Mouse (Mus musculus): ENCODE measurements at regions not wholly inside any gene's neighbourhood (a gene's known extent, or its start where the extent isn't known, plus 50 kb on each side); places are given as distances from the start of the nearest gene placed in this dataset.

- Histone ChIP-seq H3K4me3 (replicated peaks in 1 of 3; ENCODE audit: low read depth in 2 of 3, low read length in 2 of 3, poor library complexity in 1 of 3) (no peak overlapping the region), H3K4me1 (ENCODE audit: control insufficient read depth in 1 of 2, insufficient read depth in 2 of 2) (peaks cover 4 to 7% of the 10 kb centered on the region in 2 experiments; a peak in 3 of 4 replicates), H3K27ac (ENCODE audit: insufficient read depth, low read depth) (no peak overlapping the region), H3K9ac (ENCODE audit: insufficient read depth, low read depth) (no peak overlapping the region), H3K4me2 (ENCODE audit: insufficient read depth, low read depth, poor library complexity, severe bottlenecking) (no peak overlapping the region), H3K9me3 (replicated peaks; ENCODE audit: low read length) (no peaks in the 10 kb centered on the region), H3K79me2 (replicated peaks; ENCODE audit: control insufficient read depth, extremely low read depth, insufficient read depth, poor library complexity, severe bottlenecking) (no peaks in the 10 kb centered on the region), H3K36me3 (replicated peaks in 1 of 2; ENCODE audit: control insufficient read depth in 1 of 2, insufficient read depth in 1 of 2, low read length in 1 of 2) (no peaks in the 10 kb centered on the region), H3K27me3 (replicated peaks) (no peaks in the 10 kb centered on the region)
- TF ChIP-seq KAT2A (IDR thresholded peaks at IDR 0.05; ENCODE audit: insufficient replicate concordance, low read length) = no peak
- TF ChIP-seq ZKSCAN1 (IDR thresholded peaks at IDR 0.05; ENCODE audit: borderline replicate concordance, low read depth, low read length) = no peak
- no peak for TF ChIP-seq USF1 (IDR thresholded peaks at IDR 0.05; ENCODE audit: low read depth, low read length)
- no peak for TF ChIP-seq ZNF384 (IDR thresholded peaks at IDR 0.05; ENCODE audit: low read depth, low read length)
- TF ChIP-seq TCF12 (IDR thresholded peaks at IDR 0.05; ENCODE audit: low read depth, low read length) = no peak
- TF ChIP-seq MYC (IDR thresholded peaks at IDR 0.05; ENCODE audit: low read depth, low read length) = no peak
- no peak for TF ChIP-seq MAZ (IDR thresholded peaks at IDR 0.05; ENCODE audit: low read depth, low read length)
- no peak for TF ChIP-seq TBP (conservative IDR thresholded peaks at IDR 0.05; ENCODE audit: low read depth, low read length)
- no peak for TF ChIP-seq EP300 (IDR thresholded peaks at IDR 0.05; ENCODE audit: low read length)
- no peak for TF ChIP-seq ZC3H11A (IDR thresholded peaks at IDR 0.05; ENCODE audit: low read depth, low read length)
- TF ChIP-seq SMC3 (IDR thresholded peaks at IDR 0.05; ENCODE audit: low read depth, low read length) = no peak
- no peak for TF ChIP-seq IRF4 (IDR thresholded peaks at IDR 0.05; ENCODE audit: low read depth, low read length)
- TF ChIP-seq ELF1 (IDR thresholded peaks at IDR 0.05; ENCODE audit: low read depth, low read length) = no peak
- DNase-seq (ENCODE audit: extremely low read depth) = no peak
- in situ Hi-C loops (cut with MboI; ENCODE audit: low pct_ligation_motif_present, low pct_unique_long_range_greater_than_20kb, low sequenced_read_pairs) (no loop called here), dilution Hi-C loops (cut with MboI; ENCODE audit: extremely low pct_ligation_motif_present, extremely low pct_unique_long_range_greater_than_20kb, low sequenced_read_pairs) (no loop called here)
These were observed 70.1 kb downstream of the Tril start for GRCm38 (mm10) chr6:53750539-53750938.
